Mouse (Mus musculus) embryonic fibroblast, embryonic 13.5 days (primary cell): ENCODE measurements around the gene Sh2d3c.

Experiments
- CTCF ChIP-seq: IDR thresholded peaks from 2 replicates; pipeline ENCODE4 v1.5.1; 2011; ENCODE audit warnings: mild to moderate bottlenecking, control low read depth, low read length, moderate library complexity, borderline replicate concordance; ENCODE audit not compliant: insufficient read depth
- POLR2A ChIP-seq: IDR thresholded peaks from 2 replicates; pipeline ENCODE4 v1.6.1; 2011; ENCODE audit warnings: low read depth, mild to moderate bottlenecking, control low read depth, low read length, moderate library complexity

DNA sequence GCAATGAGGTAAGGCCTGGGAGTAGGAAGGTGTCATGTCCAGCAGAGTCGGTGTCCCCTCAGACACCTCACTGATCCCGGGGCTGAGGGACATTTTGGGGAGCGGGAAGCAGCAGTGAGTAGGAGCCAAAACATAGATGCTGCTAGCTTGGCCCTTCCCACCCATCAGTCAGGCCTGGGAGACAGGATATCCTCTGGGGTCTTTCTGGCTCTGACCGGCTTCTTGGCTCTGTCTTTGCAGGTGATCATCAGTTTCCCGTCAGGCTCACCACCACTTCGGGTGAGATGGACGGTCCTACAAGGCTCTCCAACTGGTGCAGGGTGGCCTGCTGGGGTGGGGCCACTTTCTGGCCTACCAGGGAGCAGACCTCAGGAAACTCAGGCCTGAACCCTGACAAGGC is 43.2 kb upstream of the Sh2d3c start:
- no peak for TF ChIP-seq POLR2A
- TF ChIP-seq CTCF, result no peak
